Mouse (Mus musculus): ENCODE results near the gene Nans.
A peak's percentile ranks its signal among the peaks of the same experiment; 100 is the strongest.

Nans gene

DNA sequence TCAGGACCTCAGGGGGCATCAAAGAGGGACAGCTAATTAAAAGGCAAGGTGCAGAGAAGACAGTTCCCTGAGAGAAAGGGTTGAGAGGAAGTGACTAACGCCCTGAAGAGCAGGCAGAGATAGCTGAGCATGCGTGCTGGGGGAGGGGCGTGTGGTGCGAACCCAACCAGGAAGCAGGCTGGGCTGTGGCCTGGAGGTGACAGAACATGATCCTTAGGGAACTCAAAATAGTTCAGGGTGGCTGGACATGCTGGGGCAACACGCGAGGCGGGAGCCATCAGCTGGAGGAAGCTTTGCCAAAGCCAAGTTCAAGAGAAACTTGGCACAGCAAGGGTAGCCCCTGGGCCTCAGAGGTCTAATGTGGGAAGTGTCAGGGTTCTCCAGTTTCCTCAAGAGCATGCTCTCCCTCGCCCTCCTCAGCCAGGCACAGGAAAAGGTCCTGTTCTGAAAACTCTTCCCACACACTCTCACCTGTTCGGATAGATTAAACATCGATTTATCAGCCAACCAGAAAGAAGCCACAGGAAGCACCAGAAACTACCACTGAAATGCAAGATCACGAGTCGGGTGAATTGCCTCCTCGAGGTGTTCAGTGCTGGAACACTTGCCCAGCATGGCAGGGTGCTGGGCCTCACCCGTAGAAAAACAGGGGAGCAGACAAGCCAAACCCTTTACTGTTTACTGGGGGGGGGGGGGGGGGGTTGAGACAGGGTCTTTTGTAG, 3.2 kb upstream of the Nans start:
- DNase-seq (ENCODE audit: low spot score in 2 of 2): peak; percentile 71 to 90

DNA sequence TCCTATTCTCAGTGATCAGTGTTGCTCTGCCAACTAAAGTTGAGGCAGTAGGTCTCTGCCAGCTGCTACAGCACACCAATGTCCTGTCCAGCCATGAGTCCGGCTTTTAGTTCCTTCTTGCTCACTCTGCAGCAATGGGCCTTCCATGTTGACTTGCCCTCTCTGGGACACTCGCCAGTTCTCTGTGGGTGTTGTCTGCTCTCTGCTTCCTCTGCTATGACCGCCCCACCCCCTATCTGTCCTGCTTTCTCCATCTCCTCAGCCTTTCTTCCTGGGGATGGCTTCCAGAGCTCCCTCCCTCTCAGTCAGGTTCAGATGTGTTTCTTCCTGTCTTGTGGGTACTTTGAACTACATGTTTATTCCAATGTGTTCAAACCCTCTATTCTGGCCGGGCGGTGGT, 1.7 kb upstream of the Nans start:
- peak in 1 of 2 experiments; percentile 38 for DNase-seq (ENCODE audit: low spot score in 2 of 2)

DNA sequence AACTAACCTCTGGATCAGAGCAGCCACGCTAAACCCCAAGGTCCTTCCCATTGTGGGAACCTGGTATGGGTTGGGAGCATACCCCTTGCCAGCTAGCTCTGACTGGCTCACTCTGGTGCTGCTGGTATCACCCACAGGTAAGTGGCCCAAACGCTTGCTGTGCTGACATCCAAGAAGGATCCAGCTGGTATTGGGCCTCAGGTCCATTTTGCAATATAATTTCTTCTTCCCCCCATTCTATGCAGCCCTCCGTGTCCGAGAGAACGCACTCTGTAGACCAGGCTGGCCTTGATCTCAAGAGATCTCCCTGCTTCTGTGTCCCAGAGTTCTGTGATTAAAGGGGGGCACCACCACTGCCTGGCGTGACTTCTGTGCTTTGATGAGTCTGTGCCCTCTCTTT, 4.0 kb downstream of the Nans start:
- no peak for DNase-seq (ENCODE audit: low spot score in 2 of 2)

DNA sequence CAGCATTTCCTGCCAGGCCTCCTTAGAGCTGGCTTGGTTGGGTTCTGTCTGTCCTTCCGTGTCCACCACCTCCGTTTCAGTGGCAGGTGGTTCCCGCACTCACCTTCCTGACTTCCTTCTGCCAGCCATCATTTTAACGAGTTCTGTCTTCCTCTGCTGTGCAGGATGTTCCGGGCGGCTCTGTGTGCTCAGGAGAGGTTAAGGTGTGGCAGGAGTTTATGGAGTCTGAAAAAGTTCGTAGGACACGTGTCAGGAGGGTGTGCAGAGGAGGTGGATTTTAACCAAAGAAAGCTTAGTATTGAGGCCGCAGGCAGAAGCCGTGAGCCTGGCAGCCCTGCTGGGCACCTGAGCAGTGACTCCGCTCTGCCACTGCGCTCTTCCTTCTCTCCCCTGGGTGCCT, 6.5 kb downstream of the Nans start:
- DNase-seq (ENCODE audit: low spot score in 2 of 2): no peak

DNA sequence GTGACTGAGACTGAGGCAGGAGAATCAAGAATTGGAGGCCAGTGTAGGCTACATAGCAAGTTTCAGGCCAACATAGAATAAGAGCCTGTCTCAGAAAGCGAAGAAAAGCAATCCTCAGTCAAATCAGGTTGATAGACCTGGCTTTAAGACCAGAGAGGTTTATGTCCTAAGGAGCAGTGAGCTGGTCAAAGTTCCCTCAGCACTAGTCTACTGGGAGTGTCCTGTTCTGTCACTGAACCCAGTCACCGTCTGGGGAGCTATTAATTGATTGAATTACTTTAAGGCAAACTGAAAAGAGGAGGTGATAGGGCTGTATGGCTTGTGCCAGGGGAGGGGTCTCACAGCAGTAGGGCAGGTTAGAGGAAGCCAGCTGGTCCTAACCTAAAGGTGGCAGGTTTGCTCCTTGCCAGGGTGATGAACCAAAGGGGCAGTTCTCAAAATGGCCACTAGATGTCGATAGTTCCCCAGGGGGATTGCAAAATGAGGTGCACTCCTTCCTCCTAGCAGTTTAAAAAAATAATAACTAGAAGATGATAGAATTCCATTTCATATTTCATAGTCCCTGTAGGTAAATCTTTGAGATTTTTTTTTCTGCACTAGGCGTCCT, 8.3 kb downstream of the Nans start:
- peak; percentile 79 to 88 for DNase-seq (ENCODE audit: low spot score in 2 of 2)

DNA sequence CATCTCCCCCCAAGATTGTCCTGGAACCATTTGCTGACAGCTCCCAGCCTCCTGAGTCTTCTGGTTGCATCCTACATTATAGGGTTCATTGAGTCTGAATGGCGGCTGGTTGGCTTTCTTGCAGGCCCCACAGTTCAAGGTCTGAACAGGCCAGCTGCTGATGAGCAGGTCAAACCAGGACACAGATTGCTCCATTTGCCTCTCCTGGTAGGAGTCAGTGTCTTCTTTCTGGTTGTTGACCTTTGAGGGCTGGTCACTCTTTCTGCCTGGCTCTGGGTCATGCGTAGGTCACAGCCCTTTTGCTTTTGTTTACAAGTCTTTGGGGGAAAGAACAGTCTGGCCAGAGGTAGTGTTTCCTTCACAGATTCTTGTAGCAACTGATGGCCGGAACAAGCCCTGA, 9.5 kb downstream of the Nans start:
- no peak for DNase-seq (ENCODE audit: low spot score in 2 of 2)

DNA sequence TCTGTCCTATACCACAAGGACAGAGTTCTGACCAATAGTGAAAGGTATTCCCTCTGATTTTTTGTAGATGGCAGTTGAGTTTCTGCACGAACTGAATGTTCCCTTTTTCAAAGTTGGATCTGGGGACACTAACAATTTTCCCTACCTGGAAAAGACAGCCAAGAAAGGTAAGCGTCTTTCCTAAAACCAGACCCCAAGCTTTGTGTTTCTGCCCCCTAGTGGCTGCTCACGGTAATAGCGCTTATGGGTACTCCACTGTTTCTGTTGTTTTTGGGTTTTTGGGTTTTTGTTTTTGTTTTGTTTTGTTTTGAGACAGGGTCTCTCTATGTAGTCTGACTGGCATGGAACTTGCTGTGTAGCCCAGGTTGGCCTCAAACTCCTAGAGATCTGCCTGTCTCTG, 9.9 kb downstream of the Nans start:
- DNase-seq (ENCODE audit: low spot score in 2 of 2): peak in 1 of 2 experiments; percentile 73

DNA sequence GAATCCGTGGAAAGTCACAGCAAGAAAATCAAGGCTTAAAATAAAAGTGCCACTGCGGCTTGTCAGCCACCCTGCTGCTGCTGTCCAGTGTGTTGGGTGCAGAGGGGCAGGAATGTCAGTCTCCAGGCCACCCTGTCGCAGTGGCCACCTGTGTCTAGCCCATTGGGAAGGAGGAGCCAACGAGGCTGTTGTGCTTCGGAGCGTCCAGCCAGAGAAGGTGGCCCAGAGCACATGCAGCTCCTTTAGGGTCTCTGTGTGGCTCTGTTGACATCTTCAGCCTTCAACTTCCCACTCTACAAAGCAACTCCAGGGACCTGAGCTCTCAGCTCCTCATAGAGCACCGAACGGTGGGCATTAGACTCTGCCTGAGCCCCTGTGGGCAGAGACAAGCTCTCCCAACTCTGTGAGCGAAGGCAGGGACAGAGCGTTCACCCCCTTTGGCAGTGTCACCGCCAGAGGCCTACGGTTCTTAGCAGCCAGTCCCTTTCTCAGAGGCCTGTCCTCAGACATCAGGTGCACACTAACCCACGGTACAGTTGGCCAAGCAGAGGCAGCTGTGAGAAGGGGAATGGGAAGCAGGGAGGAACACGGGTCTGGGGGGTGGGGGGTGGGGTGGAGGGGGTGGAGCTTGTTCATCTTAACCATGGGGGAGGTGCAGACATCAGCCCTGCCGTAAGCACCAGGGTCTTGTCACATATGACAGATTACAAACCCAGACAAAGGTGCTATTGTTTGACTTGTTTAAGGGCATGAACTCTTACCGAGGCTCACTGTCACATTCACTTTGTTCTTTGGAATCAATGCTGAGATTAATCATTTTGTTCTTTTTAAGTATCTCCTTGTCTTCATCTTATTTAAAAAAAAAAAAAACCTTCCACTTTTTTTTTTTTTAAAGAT, 13.8 kb downstream of the Nans start:
- DNase-seq (ENCODE audit: low spot score in 2 of 2): no peak

DNA sequence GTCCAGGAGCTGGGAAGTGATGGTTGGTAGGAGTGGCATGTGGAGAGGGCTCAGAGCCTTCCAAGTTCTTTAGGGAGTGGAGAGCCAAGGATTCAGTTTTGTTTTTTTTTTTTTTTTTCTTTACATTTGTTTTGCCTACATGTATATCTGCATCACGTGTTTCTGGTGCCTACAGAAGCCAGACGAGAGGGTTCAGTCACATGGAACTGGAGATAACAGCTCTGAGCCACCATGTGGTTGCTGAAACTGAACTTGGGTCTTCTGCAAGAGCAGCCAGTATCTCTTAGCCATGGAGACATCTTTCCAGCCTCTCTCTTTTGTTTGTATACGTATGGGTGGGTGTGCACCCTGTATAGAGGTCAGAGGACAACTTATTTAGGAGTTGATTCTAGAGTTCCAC, 14.8 kb downstream of the Nans start:
- DNase-seq (ENCODE audit: low spot score in 2 of 2): no peak

DNA sequence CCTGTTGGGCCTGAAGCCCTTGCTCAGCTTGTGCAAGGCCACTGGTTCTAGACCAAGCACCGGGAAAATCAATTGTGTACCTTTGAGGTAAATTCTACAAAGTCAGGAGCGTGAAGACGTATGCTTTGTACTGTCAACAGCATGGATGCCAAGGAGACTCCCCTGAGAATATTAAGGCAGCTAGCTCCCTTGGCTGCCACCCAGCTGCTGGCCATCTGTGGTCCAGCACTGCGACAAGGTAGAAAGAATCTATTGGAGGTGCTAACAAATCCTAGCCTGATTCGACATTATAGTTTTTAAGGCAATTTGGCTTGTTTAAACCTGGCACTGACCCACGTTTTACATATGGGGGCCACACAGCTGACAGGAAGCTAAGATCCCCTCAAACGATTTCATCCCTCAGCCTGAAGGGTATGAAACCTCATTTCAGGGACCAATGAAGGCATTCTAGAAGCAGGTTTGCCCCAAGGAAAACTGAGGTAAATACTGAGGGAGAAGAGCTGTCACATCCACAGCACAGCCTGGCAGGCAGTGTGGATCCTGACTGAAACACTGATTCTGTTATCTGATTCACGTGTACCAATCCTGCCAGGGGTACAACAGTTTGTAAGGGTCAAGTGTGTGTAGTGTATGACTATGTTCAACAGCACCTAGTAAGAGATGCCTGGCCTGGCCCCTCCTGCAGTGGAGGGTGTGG, 16.5 kb downstream of the Nans start:
- no peak for DNase-seq (ENCODE audit: low spot score in 2 of 2)

DNA sequence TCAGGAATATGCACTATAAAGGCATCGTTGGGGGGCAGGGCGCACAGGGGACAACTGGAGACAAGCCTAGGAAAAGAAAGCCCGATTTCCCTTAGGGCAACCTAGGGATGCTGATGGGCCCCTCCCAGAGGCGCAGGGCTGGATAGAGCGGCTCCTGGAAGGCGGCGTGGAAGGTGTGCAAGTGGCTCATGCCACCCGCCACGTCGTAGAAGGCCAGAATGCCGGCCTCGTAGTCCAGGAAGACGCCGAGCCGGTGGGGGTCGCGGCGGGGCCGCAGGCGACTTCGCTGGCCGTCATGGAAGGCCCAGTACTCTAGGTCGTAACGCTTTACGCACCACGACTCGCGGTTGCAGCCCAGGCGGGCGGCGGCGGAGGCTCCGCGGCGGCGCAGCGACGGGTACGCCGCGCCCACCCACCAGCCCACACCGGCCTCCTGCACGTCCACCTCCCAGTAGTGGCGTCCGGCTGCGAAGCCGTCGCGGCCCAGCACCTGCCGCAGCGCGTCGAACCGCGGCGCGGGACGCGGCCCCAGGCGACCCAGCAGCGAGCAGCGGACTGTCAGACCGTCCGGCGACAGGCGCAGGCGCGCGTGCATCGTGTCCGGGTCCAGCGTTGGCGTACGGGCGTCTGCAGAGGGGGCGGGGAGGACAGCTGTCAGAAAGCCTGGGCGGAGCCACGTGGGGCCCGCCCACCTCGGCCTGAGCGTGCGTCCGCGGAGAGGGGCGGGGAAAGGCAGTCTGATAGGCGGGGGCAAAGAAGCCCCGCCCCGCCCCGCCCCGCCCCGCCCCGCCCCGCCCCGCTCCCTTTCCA, 18.0 kb downstream of the Nans start:
- DNase-seq (ENCODE audit: low spot score in 2 of 2): peak; percentile 85 to 97

DNA sequence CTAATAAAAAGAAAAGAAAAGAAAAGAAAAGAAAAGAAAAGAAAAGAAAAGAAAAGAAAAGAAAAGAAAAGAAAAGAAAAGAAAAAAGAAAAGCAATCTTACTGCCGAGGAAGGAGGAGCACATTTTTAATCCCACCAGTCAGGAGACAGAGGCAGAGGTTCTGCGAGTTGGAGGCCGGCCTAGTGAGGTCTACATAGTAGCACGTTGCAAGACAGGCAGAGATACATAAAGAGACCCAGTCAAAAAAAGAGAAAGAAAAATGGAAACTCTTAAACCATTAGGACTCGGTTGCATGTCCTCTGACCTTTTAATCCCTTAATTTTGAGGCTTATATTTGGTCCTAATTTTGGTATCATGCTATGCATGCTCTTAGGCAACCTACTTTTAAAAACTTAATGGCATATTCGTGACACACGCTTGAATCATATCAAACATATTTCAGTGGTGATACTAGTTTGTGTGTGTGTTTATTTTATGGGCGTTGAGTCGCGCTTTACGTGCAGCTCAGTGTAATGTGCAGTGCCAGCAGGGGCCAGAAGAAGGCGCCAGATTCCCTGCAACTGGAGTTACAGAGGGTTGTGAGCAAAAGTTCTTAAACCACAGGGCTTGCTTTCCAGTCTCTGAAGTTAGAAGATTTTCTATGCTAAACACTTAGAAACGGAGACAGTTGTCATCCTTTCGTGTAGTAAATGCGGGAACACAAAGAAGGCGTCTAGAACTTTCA, 18.9 kb downstream of the Nans start:
- DNase-seq (ENCODE audit: low spot score in 2 of 2): peak; percentile 85 to 94

DNA sequence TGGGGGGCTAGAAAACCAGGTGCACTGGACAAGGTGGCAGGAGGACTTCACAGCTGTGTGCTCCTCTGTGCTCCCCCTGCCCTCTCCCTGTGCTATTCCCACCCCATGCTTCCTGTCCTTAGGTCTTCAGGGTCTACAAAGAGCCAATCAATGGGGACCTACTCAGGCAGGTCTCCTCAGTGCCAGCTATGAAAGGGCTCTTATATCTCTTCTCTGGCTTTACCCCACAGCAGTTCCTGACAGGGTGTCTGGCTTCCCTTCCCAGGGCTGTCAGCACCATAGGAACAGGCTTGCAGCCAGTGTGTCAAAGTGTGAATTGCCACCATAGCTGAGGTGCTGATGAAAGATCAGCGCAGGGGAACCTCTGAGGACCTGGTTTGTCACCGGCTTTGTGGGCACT, 31.4 kb downstream of the Nans start:
- DNase-seq (ENCODE audit: low spot score in 2 of 2): no peak

DNA sequence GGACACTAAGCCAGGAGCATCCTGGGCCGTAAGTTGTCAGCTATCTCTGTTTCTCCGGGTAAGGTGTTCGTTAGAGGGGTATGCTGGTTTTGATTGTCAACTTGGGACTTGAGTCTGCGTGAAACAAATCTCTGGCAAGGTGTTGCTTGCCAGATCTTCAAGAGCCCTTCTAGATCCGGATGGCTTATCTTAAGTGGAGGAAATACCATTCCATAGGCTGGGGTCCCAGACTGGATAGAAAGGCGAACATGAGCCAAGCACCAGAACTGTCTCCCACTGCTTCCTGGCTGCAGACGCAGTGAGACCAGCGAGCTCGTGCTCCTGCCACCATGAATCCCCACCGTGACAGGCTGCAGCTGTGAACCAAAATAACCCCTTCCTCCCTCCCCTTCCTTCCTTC, 32.4 kb downstream of the Nans start:
- no peak for DNase-seq (ENCODE audit: low spot score in 2 of 2)

DNA sequence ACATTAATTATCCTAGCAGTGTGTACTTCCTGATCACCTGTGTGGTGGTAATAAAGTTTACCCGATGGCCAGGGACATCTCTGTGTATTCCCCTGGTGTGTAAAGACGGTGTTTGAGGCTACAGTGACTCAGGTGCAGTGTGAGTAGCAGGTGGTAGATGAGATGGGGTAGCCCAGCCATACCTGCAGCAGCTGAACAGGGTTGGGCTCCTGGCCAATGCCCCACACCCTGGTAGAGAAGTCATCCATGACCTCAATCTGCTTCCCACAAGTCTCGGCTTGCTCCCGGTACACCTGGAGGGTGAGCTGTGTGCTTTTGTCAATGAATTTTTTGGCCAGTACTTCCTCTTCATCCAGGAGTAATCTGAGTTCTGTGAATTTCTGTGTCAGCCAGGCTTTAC, 34.3 kb downstream of the Nans start:
- no peak for DNase-seq (ENCODE audit: low spot score in 2 of 2)

DNA sequence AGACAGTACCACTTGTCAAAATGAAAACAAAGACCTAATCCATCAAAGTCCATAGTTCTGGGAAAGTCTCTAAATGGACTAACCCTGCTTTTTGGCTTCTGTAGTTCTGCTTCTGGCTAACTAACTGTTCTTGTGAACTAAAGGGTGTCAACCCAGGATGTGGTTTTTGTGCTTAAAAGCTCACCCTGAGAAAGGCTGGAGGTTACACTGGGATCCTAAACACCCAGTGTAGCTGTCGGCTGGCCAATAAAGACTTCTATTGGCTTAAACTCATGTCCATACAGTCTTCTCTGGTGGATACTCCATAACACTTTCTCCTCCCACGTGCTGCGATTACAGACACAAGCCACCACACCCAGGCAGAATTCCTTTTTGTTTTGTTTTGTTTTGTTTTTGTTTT, 37.2 kb downstream of the Nans start:
- no peak for DNase-seq (ENCODE audit: low spot score in 2 of 2)

DNA sequence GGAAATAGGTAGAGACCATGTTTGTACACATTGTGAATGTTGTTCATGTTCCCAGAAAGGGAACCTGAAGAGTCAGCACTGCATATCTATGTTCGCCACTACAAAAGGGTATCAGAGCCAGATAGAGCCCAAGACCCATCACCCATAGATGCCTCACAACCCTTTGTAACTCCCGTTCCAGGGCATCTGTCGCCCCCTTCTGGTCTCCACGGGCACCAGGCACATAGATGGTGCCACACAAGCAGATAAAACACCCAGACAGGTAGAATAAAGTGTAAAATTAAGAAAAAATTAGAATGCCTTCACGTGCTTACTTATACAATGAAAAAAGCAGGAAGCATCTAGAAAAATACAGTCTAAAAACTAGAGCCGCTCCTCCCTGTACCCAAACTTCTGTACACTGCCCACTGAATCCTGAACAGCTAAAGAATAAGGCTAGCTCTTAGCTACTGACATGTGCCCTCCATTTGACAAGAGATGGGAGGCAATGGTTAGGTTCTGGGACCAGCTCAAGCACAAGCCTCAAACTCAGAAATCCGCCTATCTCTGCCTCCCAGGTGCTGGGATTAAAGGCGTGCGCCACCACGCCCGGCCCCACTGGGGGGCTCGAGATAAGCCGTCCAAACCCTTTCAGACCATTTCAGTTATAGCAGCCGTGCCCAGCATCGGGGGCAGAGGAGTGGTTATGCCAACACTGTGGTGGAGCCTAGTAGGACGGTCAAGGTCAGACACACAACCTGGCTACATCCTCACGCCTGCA, 37.9 kb downstream of the Nans start:
- DNase-seq (ENCODE audit: low spot score in 2 of 2): peak in 1 of 2 experiments; percentile 68

DNA sequence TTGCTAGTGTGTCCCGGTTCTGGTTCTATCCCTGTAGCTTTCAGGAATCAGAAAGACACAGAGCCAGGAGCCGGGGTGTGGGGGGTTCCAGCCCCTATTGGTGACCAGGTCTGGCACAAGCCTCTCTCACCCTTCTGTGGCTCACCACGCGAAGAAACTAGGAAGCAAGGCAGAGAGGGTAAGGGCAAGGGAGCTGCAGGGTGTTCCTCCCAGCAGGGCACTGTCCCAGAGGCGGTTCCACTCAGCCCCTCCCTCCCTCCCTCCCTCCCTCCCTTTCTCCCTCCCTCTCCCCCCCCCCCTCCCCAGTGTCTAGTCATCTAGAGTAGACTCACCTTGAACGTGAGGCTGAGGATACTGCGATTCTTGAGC, 38.5 kb downstream of the Nans start:
- peak; percentile 35 to 45 for DNase-seq (ENCODE audit: low spot score in 2 of 2)

DNA sequence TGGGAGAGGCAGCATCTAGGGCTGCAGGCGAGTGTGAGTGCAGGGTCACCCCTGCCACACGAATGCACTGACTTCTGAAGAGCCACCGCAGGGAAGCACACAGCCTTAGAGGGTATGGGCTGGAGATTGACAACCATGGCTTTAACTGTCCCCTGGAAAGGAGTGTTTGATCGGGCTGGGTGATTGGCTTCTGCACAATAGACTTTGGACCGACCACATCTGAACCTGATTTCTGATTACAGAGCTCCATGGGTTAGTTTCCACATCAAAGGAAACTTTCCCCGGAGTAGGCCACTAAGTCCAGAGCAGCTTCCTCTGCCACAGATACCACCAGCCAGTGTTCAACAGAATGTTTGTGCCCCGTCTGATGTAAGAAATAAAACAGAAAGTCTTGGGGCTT, 40.7 kb downstream of the Nans start:
- no peak for DNase-seq (ENCODE audit: low spot score in 2 of 2)

DNA sequence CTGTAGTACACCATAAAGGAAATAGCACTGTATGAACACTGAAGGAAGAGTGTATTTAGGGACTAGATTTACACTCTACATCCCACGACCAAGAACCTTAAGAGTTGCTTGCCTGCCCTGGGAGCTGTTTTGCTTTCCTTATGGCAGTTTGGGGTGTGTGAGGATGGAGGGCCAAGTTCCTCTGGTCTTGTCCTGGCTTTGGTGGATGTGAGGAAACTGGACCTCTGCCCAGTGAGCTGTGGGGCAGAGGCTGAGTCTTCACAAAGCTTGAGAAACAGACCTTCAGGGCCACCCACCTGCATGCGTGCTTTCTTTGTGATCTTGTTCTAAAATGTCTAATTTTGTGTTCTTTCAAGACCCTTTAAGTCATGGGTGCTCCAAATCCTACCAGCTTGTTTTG, 43.5 kb downstream of the Nans start:
- DNase-seq (ENCODE audit: low spot score in 2 of 2): no peak
